Mouse (Mus musculus) embryonic facial prominence, embryonic 12.5 days (tissue): Measurements from ENCODE around the gene Ermp1. TPM values are rescaled to one million over a fixed set of nuclear protein-coding genes. Genes with fewer than 3 reads are reported as not detected.

Experiments used
- ATAC-seq: fragments of 200-750 bp; cut with Nextera tagmentation; 2 replicates; pipeline ENCODE4 v1.8.0; 2017; ENCODE audit not compliant: insufficient number of reproducible peaks, insufficient read depth, low FRiP score, low TSS enrichment
- H3K27ac ChIP-seq: fragments of 300-500 bp; sonication (generic); 2 replicates; pipeline ENCODE4 v1.5.1; 2016; ENCODE audit warnings: mild to moderate bottlenecking
- H3K27me3 ChIP-seq: fragments of 300-500 bp; sonication (generic); 2 replicates; pipeline ENCODE4 v1.6.1; 2016; ENCODE audit warnings: mild to moderate bottlenecking, moderate library complexity
- H3K36me3 ChIP-seq: fragments of 300-500 bp; sonication (generic); 2 replicates; pipeline ENCODE4 v1.6.1; 2016; ENCODE audit warnings: mild to moderate bottlenecking
- H3K4me1 ChIP-seq: fragments of 300-500 bp; sonication (generic); 2 replicates; pipeline ENCODE4 v1.6.1; 2016
- H3K4me2 ChIP-seq: fragments of 300-500 bp; sonication (generic); replicated peaks from 2 replicates; pipeline ENCODE4 v1.6.1; 2016; ENCODE audit warnings: mild to moderate bottlenecking, moderate library complexity
- H3K4me3 ChIP-seq: fragments of 300-500 bp; sonication (generic); 2 replicates; pipeline ENCODE4 v1.5.1; 2016; ENCODE audit warnings: mild to moderate bottlenecking
- H3K9ac ChIP-seq: fragments of 300-500 bp; sonication (generic); 2 replicates; pipeline ENCODE4 v1.6.1; 2016; ENCODE audit warnings: mild to moderate bottlenecking, moderate library complexity
- H3K9me3 ChIP-seq: fragments of 300-500 bp; sonication (generic); 2 replicates; pipeline ENCODE4 v1.6.1; 2016; ENCODE audit warnings: mild to moderate bottlenecking, moderate library complexity
- WGBS: fragments of 180-500 bp; shearing (Covaris S2); methylation state at CpG from one replicate; pipeline ENCODE4 v1.1.7; 2016; 5-methylcytosine and 5-hydroxymethylcytosine counted together
- polyA plus RNA-seq: library from polyadenylated mRNA; unstranded; fragments of >200 nt; fragmentation: Nextera tagmentation; extraction: Ambion mirVana; gene quantifications from 2 replicates; pipeline ENCODE4 v1.2.1, GENCODE M21; 2016

The Ermp1 gene
- polyA plus RNA-seq, 1 experiment from 2014 or later, result 23.9 TPM

DNA sequence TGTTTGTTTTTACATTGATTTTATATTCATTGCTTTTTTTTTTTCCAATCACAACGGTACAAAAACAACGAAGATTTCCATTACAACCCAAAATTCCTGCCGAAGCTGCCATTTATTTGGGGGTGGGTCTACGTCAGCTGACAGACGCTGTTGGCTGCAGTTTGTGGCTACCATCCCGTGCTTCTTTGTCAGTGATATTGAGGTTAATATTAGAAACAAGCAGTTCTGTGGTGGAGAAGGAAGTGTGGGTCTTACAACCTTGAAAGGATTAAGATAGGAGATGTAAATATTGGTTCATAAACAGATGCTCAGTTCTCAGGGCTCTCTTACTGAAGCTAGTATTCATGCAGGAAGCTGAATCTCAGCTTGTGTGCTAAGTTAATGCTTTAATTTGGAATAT lies 64.5 kb downstream of the Ermp1 start:
- no peak overlapping the region for H3K27ac ChIP-seq
- no peak for ATAC-seq
- H3K9me3 ChIP-seq, result no peaks in the 10 kb centered on the region
- no peak overlapping the region for H3K9ac ChIP-seq
- H3K4me2 ChIP-seq, result no peak overlapping the region
- WGBS, result 91% methylated on average over 6 of the region's 6 CpGs
- no peak overlapping the region for H3K4me3 ChIP-seq
- H3K4me1 ChIP-seq, result no peaks in the 10 kb centered on the region
- peaks cover 52% of the 10 kb centered on the region for H3K36me3 ChIP-seq
- no peaks in the 10 kb centered on the region for H3K27me3 ChIP-seq

DNA sequence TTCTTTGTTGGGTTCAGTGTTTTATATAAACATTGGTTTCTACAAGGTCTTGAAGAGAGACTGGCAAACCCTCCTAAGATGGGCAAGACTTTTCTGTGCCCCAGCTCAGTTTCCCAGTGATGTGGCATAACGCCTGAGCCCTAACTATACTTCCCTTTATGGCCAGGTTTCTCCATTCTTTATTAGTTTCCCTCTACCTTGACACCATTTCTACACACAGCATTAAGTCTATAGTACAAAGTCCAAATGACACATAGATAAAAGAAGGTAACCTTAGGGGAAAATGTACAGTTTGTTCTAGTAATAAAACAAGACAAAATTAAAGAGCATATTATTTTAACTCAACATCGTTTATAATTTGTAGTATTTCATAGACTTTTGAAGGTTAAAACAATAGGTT lies 65.8 kb downstream of the Ermp1 start:
- 92% methylated on average over 2 of the region's 2 CpGs for WGBS
- H3K27me3 ChIP-seq, result no peaks in the 10 kb centered on the region
- H3K27ac ChIP-seq, result no peak overlapping the region
- H3K4me1 ChIP-seq, result no peaks in the 10 kb centered on the region
- no peak overlapping the region for H3K4me3 ChIP-seq
- H3K9ac ChIP-seq, result no peak overlapping the region
- H3K36me3 ChIP-seq, result peaks cover 48% of the 10 kb centered on the region
- no peak overlapping the region for H3K4me2 ChIP-seq
- ATAC-seq, result no peak
- H3K9me3 ChIP-seq, result no peaks in the 10 kb centered on the region

DNA sequence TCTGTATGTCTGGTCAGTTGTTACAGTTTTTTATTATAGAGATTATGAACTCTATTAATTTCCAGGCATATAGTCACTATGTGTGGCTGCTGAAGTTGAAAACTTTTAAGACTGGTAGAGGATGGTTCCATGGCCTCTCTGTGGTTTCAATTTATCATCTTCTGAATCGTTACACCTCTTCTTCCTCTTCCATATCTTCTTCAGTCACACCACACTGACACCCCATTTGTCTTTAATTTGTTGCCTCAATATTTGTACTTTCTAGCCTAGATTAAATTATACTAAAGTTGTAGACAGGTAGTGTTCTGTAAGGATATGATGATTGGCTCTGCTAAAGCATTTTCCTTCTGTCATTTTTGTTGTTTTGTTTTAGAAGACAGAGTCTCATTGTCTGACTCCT lies 81.7 kb downstream of the Ermp1 start:
- no peak overlapping the region for H3K4me3 ChIP-seq
- H3K9me3 ChIP-seq, result no peaks in the 10 kb centered on the region
- ATAC-seq, result no peak
- 98% methylated on average over 1 of the region's 1 CpGs for WGBS
- peaks cover 25% of the 10 kb centered on the region for H3K36me3 ChIP-seq
- H3K27me3 ChIP-seq, result no peaks in the 10 kb centered on the region
- H3K4me2 ChIP-seq, result no peak overlapping the region
- H3K9ac ChIP-seq, result no peak overlapping the region
- no peaks in the 10 kb centered on the region for H3K4me1 ChIP-seq
- H3K27ac ChIP-seq, result no peak overlapping the region

DNA sequence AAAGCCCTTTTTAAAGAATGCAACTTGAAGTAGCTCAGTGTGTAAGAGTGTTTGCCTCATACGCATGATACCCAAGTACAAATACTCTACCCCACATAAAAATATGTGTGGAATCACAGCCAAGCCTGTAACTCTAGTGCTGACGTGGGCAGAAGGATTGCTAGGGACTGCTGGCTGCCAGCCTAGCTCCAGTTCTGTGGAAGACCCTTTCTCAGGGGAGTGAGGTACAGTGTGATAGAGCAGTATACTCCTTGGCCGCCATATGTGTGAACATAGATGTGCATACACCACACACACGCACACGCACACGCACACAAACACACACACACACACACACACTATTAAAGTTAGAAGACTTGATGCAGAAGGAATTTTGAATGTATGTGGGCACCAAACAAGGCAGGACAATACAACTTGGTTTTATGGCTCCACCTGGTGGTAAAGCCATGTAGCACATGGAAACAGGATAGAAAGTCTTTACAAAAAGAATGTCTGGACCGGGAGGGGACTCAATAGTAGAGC lies 84.9 kb downstream of the Ermp1 start:
- Histone ChIP-seq H3K4me1 (no peaks in the 10 kb centered on the region), H3K9ac (no peak overlapping the region), H3K4me2 (no peak overlapping the region), H3K4me3 (no peak overlapping the region), H3K9me3 (no peaks in the 10 kb centered on the region), H3K27ac (no peak overlapping the region), H3K27me3 (no peaks in the 10 kb centered on the region), H3K36me3 (peaks cover 12% of the 10 kb centered on the region)
- ATAC-seq, result no peak
- WGBS, result 61% methylated on average over 7 of the region's 7 CpGs

DNA sequence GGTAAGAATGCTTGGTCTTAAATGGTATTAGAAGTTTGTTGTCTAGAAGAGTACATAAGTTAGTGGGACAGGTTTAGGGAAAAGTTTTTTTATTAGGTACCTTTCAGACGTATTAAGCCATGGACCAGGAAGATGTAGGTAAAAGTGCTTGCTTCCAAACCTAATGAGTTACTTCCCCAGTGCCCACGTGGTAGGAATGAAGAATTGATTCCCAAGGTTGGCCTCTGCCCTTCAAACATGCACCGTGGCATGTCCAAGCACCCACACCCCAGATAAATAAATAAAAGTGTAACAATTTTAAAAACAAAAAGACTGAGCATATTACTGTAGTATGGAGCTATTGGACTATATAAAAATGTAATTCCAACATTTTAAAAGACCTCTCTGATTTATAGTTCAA lies 85.6 kb downstream of the Ermp1 start:
- Histone ChIP-seq H3K4me2 (no peak overlapping the region), H3K4me3 (no peak overlapping the region), H3K36me3 (peaks cover 6% of the 10 kb centered on the region; the same call in 1 of the 2 replicates), H3K4me1 (no peaks in the 10 kb centered on the region), H3K9me3 (no peaks in the 10 kb centered on the region), H3K9ac (no peak overlapping the region), H3K27me3 (no peaks in the 10 kb centered on the region), H3K27ac (no peak overlapping the region)
- no peak for ATAC-seq
- 61% methylated on average over 3 of the region's 3 CpGs for WGBS

DNA sequence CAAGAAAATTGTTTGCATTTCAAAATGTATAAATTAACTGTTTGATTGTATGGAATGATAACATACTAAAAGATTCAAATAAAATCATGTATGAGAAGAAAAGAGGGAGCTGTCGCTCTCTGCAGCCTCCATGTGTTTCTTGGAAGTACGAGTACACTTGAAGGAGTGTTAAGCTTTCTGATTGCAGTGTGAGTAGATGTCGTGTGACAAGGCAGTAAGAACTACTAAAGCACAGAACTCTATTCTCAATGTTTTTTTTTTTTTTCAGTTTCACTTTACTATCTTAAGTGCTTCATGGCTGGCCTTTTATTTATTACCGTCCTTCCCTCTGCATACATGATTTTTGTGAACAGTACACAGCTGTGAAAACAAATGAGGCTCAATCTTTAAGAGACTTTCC lies 86.0 kb downstream of the Ermp1 start:
- Histone ChIP-seq H3K9ac (no peak overlapping the region), H3K4me2 (no peak overlapping the region), H3K27me3 (no peaks in the 10 kb centered on the region), H3K9me3 (no peaks in the 10 kb centered on the region), H3K4me3 (no peak overlapping the region), H3K36me3 (peaks cover 6% of the 10 kb centered on the region; the same call in 1 of the 2 replicates), H3K4me1 (no peaks in the 10 kb centered on the region), H3K27ac (no peak overlapping the region)
- WGBS, result 80% methylated on average over 4 of the region's 4 CpGs
- ATAC-seq, result no peak

Other genes with a start within 250 kb of the Ermp1 start
- gene Pdcd1lg2, start 237.5 kb downstream of the Ermp1 start, polyA plus RNA-seq, result 0.15 TPM in 1 of 2 replicates, not detected in the other
- 30.6 and 31.4 TPM in 2 replicates for gene Ric1, start 126.1 kb downstream of the Ermp1 start, polyA plus RNA-seq
- 1.4 and 2.6 TPM in 2 replicates for gene Mlana, start 49.4 kb upstream of the Ermp1 start, polyA plus RNA-seq
- gene 9930021J03Rik, start 157.6 kb upstream of the Ermp1 start, polyA plus RNA-seq, result 8.4 TPM in 2 replicates
- 26.7 and 27.0 TPM in 2 replicates for gene Ranbp6, start 164.6 kb upstream of the Ermp1 start, polyA plus RNA-seq